Mouse (Mus musculus): ENCODE measurements at regions not wholly inside any gene's neighbourhood (a gene's known extent, or its start where the extent isn't known, plus 50 kb on each side); places are given as distances from the start of the nearest gene placed in this dataset.
"Not testable (repeated sequence)": the region's sequence is repeated elsewhere in the genome, so short reads cannot be mapped to it uniquely, and the experiment has no call there.

GRCm38 (mm10) chr12:64137997-64138396 lies 336.5 kb downstream of the Fscb start:
- ATAC-seq (ENCODE audit: insufficient read depth, low read depth), result no peak
- Histone ChIP-seq H3K27me3 (ENCODE audit: control insufficient read depth, insufficient read depth, low read length) (no peaks in the 10 kb centered on the region), H3K4me1 (ENCODE audit: control insufficient read depth, insufficient read depth) (no peaks in the 10 kb centered on the region), H3K9me3 (replicated peaks; ENCODE audit: control insufficient read depth, low read length) (no peaks in the 10 kb centered on the region), H3K4me2 (ENCODE audit: low read depth, low read length) (no peak overlapping the region), H3K9ac (replicated peaks; ENCODE audit: low read depth, low read length) (no peak overlapping the region), H3K27ac (ENCODE audit: low read depth) (no peak overlapping the region), H3K4me3 (ENCODE audit: low read depth, low read length) (no peak overlapping the region), H3K36me3 (replicated peaks; ENCODE audit: control insufficient read depth, insufficient read depth, low read length) (no peaks in the 10 kb centered on the region)
- DNase-seq (ENCODE audit: low spot score), result no peak
- 77% methylated on average over 1 of the region's 1 CpGs for WGBS
- TF ChIP-seq EP300 (IDR thresholded peaks at IDR 0.05; ENCODE audit: low read depth), result no peak
- TF ChIP-seq CTCF (IDR thresholded peaks at IDR 0.05; ENCODE audit: low read depth), result no peak

GRCm38 (mm10) chr12:64116438-64116837 lies 358.1 kb downstream of the Fscb start:
- H3K27me3 ChIP-seq (ENCODE audit: control insufficient read depth, insufficient read depth, low read length), result no peaks in the 10 kb centered on the region
- H3K36me3 ChIP-seq (replicated peaks; ENCODE audit: control insufficient read depth, insufficient read depth, low read length), result no peaks in the 10 kb centered on the region
- ATAC-seq (ENCODE audit: insufficient read depth, low read depth) (no peak), DNase-seq (ENCODE audit: low spot score) (no peak)
- no peak overlapping the region for H3K4me3 ChIP-seq (ENCODE audit: low read depth, low read length)
- no peak for TF ChIP-seq CTCF (IDR thresholded peaks at IDR 0.05; ENCODE audit: low read depth)
- no peak for TF ChIP-seq EP300 (IDR thresholded peaks at IDR 0.05; ENCODE audit: low read depth)
- H3K9ac ChIP-seq (replicated peaks; ENCODE audit: low read depth, low read length), result no peak overlapping the region
- H3K27ac ChIP-seq (ENCODE audit: low read depth), result no peak overlapping the region
- 42% methylated on average over 4 of the region's 4 CpGs for WGBS
- no peak overlapping the region for H3K4me2 ChIP-seq (ENCODE audit: low read depth, low read length)
- no peaks in the 10 kb centered on the region for H3K9me3 ChIP-seq (replicated peaks; ENCODE audit: control insufficient read depth, low read length)
- H3K4me1 ChIP-seq (ENCODE audit: control insufficient read depth, insufficient read depth), result 0 out of 2 replicates have a peak, but pooled peaks cover 3% of the 10 kb centered on the region

GRCm38 (mm10) chr12:64114476-64114875 lies 360.0 kb downstream of the Fscb start:
- no peak for TF ChIP-seq EP300 (IDR thresholded peaks at IDR 0.05; ENCODE audit: low read depth)
- TF ChIP-seq CTCF (IDR thresholded peaks at IDR 0.05; ENCODE audit: low read depth), result no peak
- DNase-seq (ENCODE audit: low spot score), result no peak
- no peaks in the 10 kb centered on the region for H3K9me3 ChIP-seq (replicated peaks; ENCODE audit: control insufficient read depth, low read length)
- WGBS, result 64% methylated on average over 4 of the region's 4 CpGs
- H3K36me3 ChIP-seq (replicated peaks; ENCODE audit: control insufficient read depth, insufficient read depth, low read length), result no peaks in the 10 kb centered on the region
- ATAC-seq (ENCODE audit: insufficient read depth, low read depth), result no peak
- no peak overlapping the region for H3K4me3 ChIP-seq (ENCODE audit: low read depth, low read length)
- no peak overlapping the region for H3K4me2 ChIP-seq (ENCODE audit: low read depth, low read length)
- no peaks in the 10 kb centered on the region for H3K27me3 ChIP-seq (ENCODE audit: control insufficient read depth, insufficient read depth, low read length)
- 0 out of 2 replicates have a peak, but pooled peaks cover 3% of the 10 kb centered on the region for H3K4me1 ChIP-seq (ENCODE audit: control insufficient read depth, insufficient read depth)
- no peak overlapping the region for H3K27ac ChIP-seq (ENCODE audit: low read depth)
- H3K9ac ChIP-seq (replicated peaks; ENCODE audit: low read depth, low read length), result no peak overlapping the region

- Histone ChIP-seq H3K27ac (ENCODE audit: low read depth) (no peak overlapping the region), H3K36me3 (replicated peaks; ENCODE audit: control insufficient read depth, insufficient read depth, low read length) (no peaks in the 10 kb centered on the region), H3K4me3 (ENCODE audit: low read depth, low read length) (no peak overlapping the region), H3K27me3 (ENCODE audit: control insufficient read depth, insufficient read depth, low read length) (no peaks in the 10 kb centered on the region), H3K9me3 (replicated peaks; ENCODE audit: control insufficient read depth, low read length) (no peaks in the 10 kb centered on the region), H3K4me2 (ENCODE audit: low read depth, low read length) (no peak overlapping the region), H3K9ac (replicated peaks; ENCODE audit: low read depth, low read length) (no peak overlapping the region), H3K4me1 (ENCODE audit: control insufficient read depth, insufficient read depth) (no peaks in the 10 kb centered on the region)
- ATAC-seq (ENCODE audit: insufficient read depth, low read depth), result no peak
- WGBS, result 25% methylated on average over 2 of the region's 2 CpGs
- TF ChIP-seq CTCF (IDR thresholded peaks at IDR 0.05; ENCODE audit: low read depth) (peak; percentile 64), EP300 (IDR thresholded peaks at IDR 0.05; ENCODE audit: low read depth) (no peak)
- DNase-seq (ENCODE audit: low spot score), result no peak
Measured at GRCm38 (mm10) chr12:64104214-64104613, 370.3 kb downstream of the Fscb start.

- WGBS, result 54% methylated on average over 7 of the region's 7 CpGs
Measured at GRCm38 (mm10) chr12:64076789-64077188, 397.7 kb downstream of the Fscb start.

GRCm38 (mm10) chr12:64045528-64045927 lies 429.0 kb downstream of the Fscb start:
- 56% methylated on average over 2 of the region's 2 CpGs for WGBS
- no peak overlapping the region for H3K4me3 ChIP-seq (ENCODE audit: low read depth, low read length)
- no peaks in the 10 kb centered on the region for H3K4me1 ChIP-seq (ENCODE audit: control insufficient read depth, insufficient read depth)
- no peaks in the 10 kb centered on the region for H3K27me3 ChIP-seq (ENCODE audit: control insufficient read depth, insufficient read depth, low read length)
- no peaks in the 10 kb centered on the region for H3K9me3 ChIP-seq (replicated peaks; ENCODE audit: control insufficient read depth, low read length)
- H3K9ac ChIP-seq (replicated peaks; ENCODE audit: low read depth, low read length), result no peak overlapping the region
- no peak overlapping the region for H3K27ac ChIP-seq (ENCODE audit: low read depth)
- ATAC-seq (ENCODE audit: insufficient read depth, low read depth) (no peak), DNase-seq (ENCODE audit: low spot score) (no peak)
- H3K36me3 ChIP-seq (replicated peaks; ENCODE audit: control insufficient read depth, insufficient read depth, low read length), result no peaks in the 10 kb centered on the region
- TF ChIP-seq CTCF (IDR thresholded peaks at IDR 0.05; ENCODE audit: low read depth) (no peak), EP300 (IDR thresholded peaks at IDR 0.05; ENCODE audit: low read depth) (no peak)
- no peak overlapping the region for H3K4me2 ChIP-seq (ENCODE audit: low read depth, low read length)

More at GRCm38 (mm10) chr12:64076789-64077188, 397.7 kb downstream of the Fscb start:
- Histone ChIP-seq H3K4me3 (ENCODE audit: low read depth, low read length) (no peak overlapping the region), H3K27ac (ENCODE audit: low read depth) (no peak overlapping the region), H3K4me2 (ENCODE audit: low read depth, low read length) (no peak overlapping the region), H3K4me1 (ENCODE audit: control insufficient read depth, insufficient read depth) (no peaks in the 10 kb centered on the region), H3K9me3 (replicated peaks; ENCODE audit: control insufficient read depth, low read length) (no peaks in the 10 kb centered on the region), H3K9ac (replicated peaks; ENCODE audit: low read depth, low read length) (no peak overlapping the region), H3K27me3 (ENCODE audit: control insufficient read depth, insufficient read depth, low read length) (no peaks in the 10 kb centered on the region), H3K36me3 (replicated peaks; ENCODE audit: control insufficient read depth, insufficient read depth, low read length) (no peaks in the 10 kb centered on the region)
- DNase-seq (ENCODE audit: low spot score) (no peak), ATAC-seq (ENCODE audit: insufficient read depth, low read depth) (no peak)
- TF ChIP-seq EP300 (IDR thresholded peaks at IDR 0.05; ENCODE audit: low read depth) (no peak), CTCF (IDR thresholded peaks at IDR 0.05; ENCODE audit: low read depth) (no peak)

GRCm38 (mm10) chr12:64008631-64009030 lies 465.9 kb downstream of the Fscb start:
- not testable (repeated sequence) for H3K27me3 ChIP-seq (ENCODE audit: control insufficient read depth, insufficient read depth, low read length); H3K4me1 ChIP-seq (ENCODE audit: control insufficient read depth, insufficient read depth); H3K9me3 ChIP-seq (replicated peaks; ENCODE audit: control insufficient read depth, low read length); H3K4me2 ChIP-seq (ENCODE audit: low read depth, low read length); H3K27ac ChIP-seq (ENCODE audit: low read depth); H3K4me3 ChIP-seq (ENCODE audit: low read depth, low read length); ATAC-seq (ENCODE audit: insufficient read depth, low read depth); H3K36me3 ChIP-seq (replicated peaks; ENCODE audit: control insufficient read depth, insufficient read depth, low read length); DNase-seq (ENCODE audit: low spot score); H3K9ac ChIP-seq (replicated peaks; ENCODE audit: low read depth, low read length)
- 69% methylated on average over 1 of the region's 1 CpGs for WGBS

Data from heart, postnatal 0 days (tissue).